Mouse (Mus musculus): ENCODE results near the gene Pid1. TPM values are rescaled to one million over a fixed set of nuclear protein-coding genes. Genes with fewer than 3 reads are reported as not detected.
A peak's percentile ranks its signal among the peaks of the same experiment; 100 is the strongest.

Pid1 gene
- polyA plus RNA-seq, 1 experiment from 2014 or later = 38.9 TPM

DNA sequence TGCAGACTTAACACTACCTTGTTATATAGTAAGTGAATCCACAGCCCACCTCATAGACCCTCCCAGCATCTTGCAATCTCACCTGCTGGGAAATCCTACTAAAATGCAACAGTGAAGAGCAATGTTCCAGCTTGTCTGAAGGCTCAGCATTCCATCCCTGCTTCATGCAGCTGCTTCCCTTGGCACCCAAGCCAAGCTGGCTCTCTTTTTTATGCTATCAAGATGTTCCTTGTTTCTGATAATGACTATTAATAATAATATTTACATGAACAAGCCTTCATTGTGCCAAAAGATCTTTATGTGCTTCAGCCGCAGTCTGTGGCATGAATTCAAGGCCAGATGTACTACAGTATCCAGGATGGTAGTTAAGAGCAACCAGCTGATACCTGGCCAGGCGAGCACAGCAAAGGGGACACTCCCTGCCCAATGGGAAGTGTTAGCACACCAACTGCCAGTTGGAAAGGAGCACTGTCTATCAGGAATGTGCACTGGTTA lies 54.0 kb downstream of the Pid1 start:
- H3K4me3 ChIP-seq (ENCODE audit: low read depth, low read length) = no peak overlapping the region
- no peaks in the 10 kb centered on the region for H3K27me3 ChIP-seq (ENCODE audit: insufficient read depth, low read length)
- no peak for DNase-seq
- 70% methylated on average over 2 of the region's 2 CpGs for WGBS (ENCODE audit: insufficient replicate concordance)
- H3K4me2 ChIP-seq (ENCODE audit: low read depth, low read length) = no peak overlapping the region
- ATAC-seq = no peak
- H3K9ac ChIP-seq (replicated peaks) = no peak overlapping the region
- H3K4me1 ChIP-seq (ENCODE audit: insufficient read depth) = no peaks in the 10 kb centered on the region
- H3K27ac ChIP-seq (ENCODE audit: low read depth) = no peak overlapping the region
- H3K36me3 ChIP-seq (replicated peaks; ENCODE audit: insufficient read depth, low read length) = no peaks in the 10 kb centered on the region
- TF ChIP-seq EP300 (IDR thresholded peaks at IDR 0.05; ENCODE audit: low read depth) (no peak), CTCF (IDR thresholded peaks at IDR 0.05; ENCODE audit: low read depth) (no peak)
- H3K9me3 ChIP-seq (ENCODE audit: low read length) = no peaks in the 10 kb centered on the region

DNA sequence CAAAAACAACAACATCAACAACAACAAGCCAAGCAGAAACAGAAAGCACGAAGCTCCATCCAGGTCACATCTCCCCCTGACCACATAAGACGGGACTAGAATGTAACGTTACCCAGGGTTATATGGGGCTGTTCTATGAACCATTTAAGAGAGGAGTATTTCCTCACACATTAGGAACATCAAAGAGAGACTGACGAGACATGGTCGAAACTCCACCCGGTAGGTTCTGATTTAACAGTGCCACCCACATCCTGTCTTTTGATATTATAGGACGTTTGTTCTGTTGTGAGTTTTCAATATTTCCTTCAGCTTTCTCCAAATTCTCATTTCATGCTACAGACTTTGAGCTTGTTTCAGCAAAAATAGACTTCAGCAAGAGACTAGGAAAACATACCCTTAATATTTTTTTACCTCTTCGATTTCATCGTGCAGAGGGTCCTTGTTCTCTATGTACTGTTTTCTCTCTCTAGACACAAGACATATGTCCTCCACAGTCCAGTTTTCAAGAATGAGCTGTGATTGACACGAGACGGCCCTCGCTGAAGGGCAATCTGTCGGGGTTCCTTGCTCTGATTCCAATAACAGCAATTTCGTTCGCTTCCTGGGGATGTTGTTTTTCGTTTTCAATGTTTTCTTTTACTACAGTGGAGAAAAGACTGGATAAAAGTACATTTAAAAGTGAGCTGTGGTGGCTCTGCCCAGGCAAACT lies 58.1 kb downstream of the Pid1 start:
- H3K9ac ChIP-seq (replicated peaks) = no peak overlapping the region
- no peaks in the 10 kb centered on the region for H3K36me3 ChIP-seq (replicated peaks; ENCODE audit: insufficient read depth, low read length)
- no peaks in the 10 kb centered on the region for H3K4me1 ChIP-seq (ENCODE audit: insufficient read depth)
- ATAC-seq (no peak), DNase-seq (no peak)
- no peaks in the 10 kb centered on the region for H3K9me3 ChIP-seq (ENCODE audit: low read length)
- no peaks in the 10 kb centered on the region for H3K27me3 ChIP-seq (ENCODE audit: insufficient read depth, low read length)
- 70% methylated on average over 16 of the region's 16 CpGs for WGBS (ENCODE audit: insufficient replicate concordance)
- H3K4me3 ChIP-seq (ENCODE audit: low read depth, low read length) = no peak overlapping the region
- H3K4me2 ChIP-seq (ENCODE audit: low read depth, low read length) = no peak overlapping the region
- TF ChIP-seq EP300 (IDR thresholded peaks at IDR 0.05; ENCODE audit: low read depth) = no peak
- no peak for TF ChIP-seq CTCF (IDR thresholded peaks at IDR 0.05; ENCODE audit: low read depth)
- H3K27ac ChIP-seq (ENCODE audit: low read depth) = no peak overlapping the region

DNA sequence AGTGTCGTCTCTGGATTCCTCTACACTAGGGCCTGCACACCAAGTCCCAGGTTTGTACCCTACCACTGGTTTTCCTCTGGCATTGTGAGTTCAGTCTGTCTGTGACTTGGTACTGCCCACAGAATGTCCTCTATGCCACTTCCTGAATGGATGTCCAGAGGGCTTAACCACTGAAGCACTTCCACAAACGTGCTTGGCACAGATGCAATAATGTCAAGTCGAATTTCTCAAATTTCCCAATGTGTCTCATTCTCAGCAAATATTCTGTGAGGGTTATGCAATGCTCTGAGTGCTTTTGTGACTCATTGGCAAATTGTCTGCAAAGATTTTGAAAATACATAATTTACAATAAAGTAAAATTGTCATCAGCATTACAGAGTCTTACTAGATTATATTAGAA lies 61.2 kb downstream of the Pid1 start:
- ATAC-seq (peak; percentile 58), DNase-seq (no peak)
- Histone ChIP-seq H3K4me3 (ENCODE audit: low read depth, low read length) (no peak overlapping the region), H3K27ac (ENCODE audit: low read depth) (no peak overlapping the region), H3K9me3 (ENCODE audit: low read length) (no peaks in the 10 kb centered on the region), H3K36me3 (replicated peaks; ENCODE audit: insufficient read depth, low read length) (no peaks in the 10 kb centered on the region), H3K9ac (replicated peaks) (no peak overlapping the region), H3K4me1 (ENCODE audit: insufficient read depth) (no peaks in the 10 kb centered on the region), H3K4me2 (ENCODE audit: low read depth, low read length) (no peak overlapping the region), H3K27me3 (ENCODE audit: insufficient read depth, low read length) (no peaks in the 10 kb centered on the region)
- TF ChIP-seq EP300 (IDR thresholded peaks at IDR 0.05; ENCODE audit: low read depth) (no peak), CTCF (IDR thresholded peaks at IDR 0.05; ENCODE audit: low read depth) (no peak)
- 45% methylated on average over 3 of the region's 3 CpGs for WGBS (ENCODE audit: insufficient replicate concordance)

DNA sequence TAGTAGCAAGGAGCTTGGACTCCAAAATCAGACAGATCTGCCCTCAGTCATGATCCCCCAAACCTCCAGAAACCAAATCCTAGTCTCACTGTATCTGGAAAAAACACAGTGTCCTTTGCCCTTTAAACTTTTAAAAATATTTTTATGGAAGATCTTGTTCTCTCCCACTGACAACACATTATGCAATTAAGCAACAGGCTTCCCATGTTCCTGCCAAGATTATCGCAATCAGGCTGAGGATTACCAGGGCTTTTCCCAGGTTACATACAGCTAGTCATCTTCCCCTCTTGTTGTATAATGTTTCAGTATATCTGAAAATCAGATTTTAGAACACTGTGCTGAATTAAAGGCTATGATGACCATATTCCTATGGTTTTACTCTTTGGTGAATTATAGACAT lies 64.3 kb downstream of the Pid1 start:
- H3K9ac ChIP-seq (replicated peaks) = no peak overlapping the region
- ATAC-seq = no peak
- no peaks in the 10 kb centered on the region for H3K36me3 ChIP-seq (replicated peaks; ENCODE audit: insufficient read depth, low read length)
- H3K9me3 ChIP-seq (ENCODE audit: low read length) = no peaks in the 10 kb centered on the region
- DNase-seq = no peak
- no peaks in the 10 kb centered on the region for H3K27me3 ChIP-seq (ENCODE audit: insufficient read depth, low read length)
- TF ChIP-seq CTCF (IDR thresholded peaks at IDR 0.05; ENCODE audit: low read depth) = no peak
- TF ChIP-seq EP300 (IDR thresholded peaks at IDR 0.05; ENCODE audit: low read depth) = no peak
- WGBS (ENCODE audit: insufficient replicate concordance) = 79% methylated on average over 1 of the region's 1 CpGs
- no peaks in the 10 kb centered on the region for H3K4me1 ChIP-seq (ENCODE audit: insufficient read depth)
- no peak overlapping the region for H3K27ac ChIP-seq (ENCODE audit: low read depth)
- H3K4me3 ChIP-seq (ENCODE audit: low read depth, low read length) = no peak overlapping the region
- H3K4me2 ChIP-seq (ENCODE audit: low read depth, low read length) = no peak overlapping the region

DNA sequence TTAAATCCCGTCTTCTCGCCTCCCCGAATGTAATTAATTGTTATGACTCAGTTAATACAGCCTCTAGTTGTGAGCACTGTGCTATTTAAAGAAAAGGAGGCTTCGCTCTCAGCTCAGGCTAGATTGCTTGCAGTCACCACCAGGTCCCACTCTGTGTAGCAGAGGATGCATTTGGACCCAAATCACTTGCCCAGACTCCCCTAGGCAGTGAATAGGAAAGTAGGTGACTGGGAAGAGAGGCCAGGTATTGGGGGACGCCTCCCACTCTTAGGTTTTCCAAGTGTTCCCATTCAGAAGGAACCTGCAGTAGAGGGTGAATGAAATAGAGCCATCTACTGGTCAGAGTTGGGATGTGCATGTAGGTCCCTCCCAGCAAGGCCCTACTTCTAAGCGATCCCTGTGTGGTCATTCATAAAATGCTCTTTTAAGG lies 77.3 kb downstream of the Pid1 start:
- 0 out of 2 replicates have a peak, but pooled peaks cover 4% of the 10 kb centered on the region for H3K27me3 ChIP-seq (ENCODE audit: insufficient read depth, low read length)
- no peak overlapping the region for H3K27ac ChIP-seq (ENCODE audit: low read depth)
- no peaks in the 10 kb centered on the region for H3K9me3 ChIP-seq (ENCODE audit: low read length)
- ATAC-seq = no peak
- WGBS (ENCODE audit: insufficient replicate concordance) = 30% methylated on average over 6 of the region's 6 CpGs
- H3K9ac ChIP-seq (replicated peaks) = no peak overlapping the region
- DNase-seq = peak; percentile 45
- H3K4me3 ChIP-seq (ENCODE audit: low read depth, low read length) = no peak overlapping the region
- peaks cover 3% of the 10 kb centered on the region; the same call in 1 of the 2 replicates for H3K4me1 ChIP-seq (ENCODE audit: insufficient read depth)
- no peaks in the 10 kb centered on the region for H3K36me3 ChIP-seq (replicated peaks; ENCODE audit: insufficient read depth, low read length)
- H3K4me2 ChIP-seq (ENCODE audit: low read depth, low read length) = no peak overlapping the region
- no peak for TF ChIP-seq EP300 (IDR thresholded peaks at IDR 0.05; ENCODE audit: low read depth)
- TF ChIP-seq CTCF (IDR thresholded peaks at IDR 0.05; ENCODE audit: low read depth) = peak; percentile 79

DNA sequence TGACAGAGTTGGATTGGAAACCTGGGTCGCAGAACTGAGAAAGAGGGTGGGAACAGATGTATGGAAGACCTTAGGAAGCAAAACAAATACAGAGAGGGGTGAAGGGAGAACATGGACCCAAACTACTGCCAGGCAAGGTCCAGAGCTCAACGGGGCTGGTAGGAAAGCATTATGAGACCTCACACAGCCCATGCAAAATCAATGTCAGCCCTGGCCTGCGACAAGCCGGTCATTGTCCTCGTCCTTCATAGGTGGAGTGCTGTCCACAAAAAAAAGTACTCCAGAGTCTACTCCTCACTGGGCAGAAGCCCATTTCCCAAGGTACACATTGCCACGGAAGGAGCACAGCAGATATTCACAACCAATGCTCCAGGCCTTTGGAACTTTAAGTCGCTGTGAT lies 78.4 kb downstream of the Pid1 start:
- TF ChIP-seq EP300 (IDR thresholded peaks at IDR 0.05; ENCODE audit: low read depth) (no peak), CTCF (IDR thresholded peaks at IDR 0.05; ENCODE audit: low read depth) (no peak)
- H3K4me1 ChIP-seq (ENCODE audit: insufficient read depth) = peaks cover 3% of the 10 kb centered on the region; the same call in 1 of the 2 replicates
- H3K4me3 ChIP-seq (ENCODE audit: low read depth, low read length) = no peak overlapping the region
- no peak overlapping the region for H3K27ac ChIP-seq (ENCODE audit: low read depth)
- 0 out of 2 replicates have a peak, but pooled peaks cover 4% of the 10 kb centered on the region for H3K27me3 ChIP-seq (ENCODE audit: insufficient read depth, low read length)
- ATAC-seq = peak; percentile 79
- DNase-seq = peak; percentile 41
- no peaks in the 10 kb centered on the region for H3K9me3 ChIP-seq (ENCODE audit: low read length)
- H3K36me3 ChIP-seq (replicated peaks; ENCODE audit: insufficient read depth, low read length) = no peaks in the 10 kb centered on the region
- H3K4me2 ChIP-seq (ENCODE audit: low read depth, low read length) = no peak overlapping the region
- 53% methylated on average over 7 of the region's 7 CpGs for WGBS (ENCODE audit: insufficient replicate concordance)
- H3K9ac ChIP-seq (replicated peaks) = no peak overlapping the region

Data from liver, postnatal 0 days (tissue).